Mouse (Mus musculus): ENCODE results near the gene Atmin.

Gene Atmin

GRCm38 (mm10) chr8:116943161-116943554 is at the start of gene Atmin:
Gene Atmin (plus strand): TSS chr8:116943393.
- DNase-seq (ENCODE audit: low spot score) = peak; percentile 95

- DNase-seq (ENCODE audit: low spot score) = no peak
Observed at GRCm38 (mm10) chr8:116893938-116894337, 49.3 kb upstream of the Atmin start.

DNA sequence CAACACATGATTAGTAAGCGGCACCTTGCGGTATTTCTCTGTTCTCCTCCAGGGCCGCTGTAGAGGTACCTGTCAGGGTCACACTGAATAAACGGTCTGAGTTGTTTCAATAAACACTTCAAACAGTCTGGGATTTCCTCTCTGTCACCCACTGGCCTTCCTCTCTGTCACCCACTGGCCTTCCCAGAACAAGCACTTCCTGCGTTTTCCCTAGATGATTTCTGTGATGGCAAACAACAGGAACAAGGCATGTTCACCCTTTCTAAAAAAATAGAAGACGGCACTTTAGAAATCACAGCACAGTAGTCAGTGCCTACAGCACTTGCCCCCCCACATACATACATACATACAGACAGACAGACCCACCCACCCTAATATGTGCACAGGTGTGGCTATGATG is 47.7 kb upstream of the Atmin start:
- no peak for DNase-seq (ENCODE audit: low spot score)

DNA sequence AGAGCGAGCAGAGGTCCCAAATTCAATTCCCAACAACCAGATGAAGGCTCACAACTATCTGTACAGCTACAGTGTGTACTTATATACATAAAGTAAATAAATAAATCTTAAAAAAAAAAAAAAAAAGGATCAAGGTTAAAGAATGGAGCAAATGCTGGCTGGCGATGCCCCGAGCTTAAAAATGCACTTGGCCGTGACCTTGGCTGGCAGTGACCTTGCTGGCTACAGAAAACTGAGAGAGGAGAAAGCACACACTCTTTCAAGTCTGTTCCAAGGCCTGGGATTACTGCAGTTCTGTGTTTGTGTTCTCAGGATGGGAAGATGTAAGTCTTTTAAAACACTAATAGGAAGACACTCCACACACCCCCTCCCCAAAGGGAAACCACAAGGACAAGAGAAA is 38.5 kb upstream of the Atmin start:
- no peak for DNase-seq (ENCODE audit: low spot score)

DNA sequence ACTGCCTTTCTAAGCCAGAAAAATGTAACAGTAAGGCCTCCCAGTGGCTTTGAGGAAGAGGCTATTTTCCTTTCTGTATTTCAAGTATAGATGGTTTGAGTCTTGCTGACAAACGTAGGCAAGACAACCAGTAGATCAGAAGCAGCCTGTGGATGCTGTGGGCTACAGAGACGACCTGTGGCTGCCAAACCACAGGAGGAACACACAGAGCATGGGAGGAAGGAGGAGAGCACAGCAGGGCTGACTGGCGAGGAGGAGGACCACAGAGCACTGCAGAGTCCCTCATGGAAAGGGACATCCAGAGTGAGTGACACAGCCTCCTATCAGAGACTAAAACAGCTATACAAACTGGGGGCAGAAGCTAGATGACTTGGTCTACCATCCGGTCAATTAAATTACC is 37.9 kb upstream of the Atmin start:
- no peak for DNase-seq (ENCODE audit: low spot score)

- no peak for DNase-seq (ENCODE audit: low spot score)
Observed at GRCm38 (mm10) chr8:116905836-116906235, 37.4 kb upstream of the Atmin start.

GRCm38 (mm10) chr8:116921005-116921336 is 22.2 kb upstream of the Atmin start:
- peak; percentile 71 for DNase-seq (ENCODE audit: low spot score)

DNA sequence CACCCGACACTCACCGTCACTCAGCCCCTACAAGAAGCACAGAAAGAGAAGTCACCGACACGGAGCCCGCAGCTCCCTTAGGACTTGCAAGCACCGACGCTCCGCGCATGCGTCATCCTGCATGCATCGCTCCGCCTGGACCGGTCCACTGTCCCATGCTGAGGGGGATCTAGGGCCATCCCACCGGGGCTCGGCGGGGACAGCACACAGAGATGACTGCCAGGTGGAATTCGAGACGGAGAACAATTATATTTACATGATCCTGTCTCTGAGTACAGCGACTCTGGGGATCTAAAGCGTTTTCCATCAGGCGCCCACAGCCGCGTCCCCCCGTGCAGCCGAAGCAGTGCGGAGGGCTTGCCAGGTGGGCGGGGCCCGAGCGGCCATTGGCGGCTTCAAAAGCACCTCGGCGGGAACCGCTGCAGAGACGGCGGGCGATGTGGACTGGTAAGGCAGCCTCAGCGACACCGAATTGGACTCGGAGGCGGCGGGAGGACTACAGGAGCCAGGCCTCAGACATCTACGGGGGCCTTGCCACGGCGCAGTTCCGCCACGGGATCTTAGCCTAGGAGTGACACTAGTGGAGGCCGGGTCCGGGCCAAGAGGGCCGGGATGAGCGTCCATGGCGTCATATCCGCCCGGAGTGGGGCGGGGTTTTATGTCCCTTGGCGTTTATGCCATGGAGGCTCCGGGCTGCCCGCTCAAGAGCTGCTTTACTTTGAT is 21.7 kb upstream of the Atmin start, which contains the start of the genes Cmc2 and Cenpn:
Gene Cmc2, minus strand, starts transcription at position 119 of the 723 bp plus-strand sequence.
Gene Cenpn, plus strand, starts transcription at position 394 of the 723 bp plus-strand sequence.
- peak; percentile 97 for DNase-seq (ENCODE audit: low spot score)

DNA sequence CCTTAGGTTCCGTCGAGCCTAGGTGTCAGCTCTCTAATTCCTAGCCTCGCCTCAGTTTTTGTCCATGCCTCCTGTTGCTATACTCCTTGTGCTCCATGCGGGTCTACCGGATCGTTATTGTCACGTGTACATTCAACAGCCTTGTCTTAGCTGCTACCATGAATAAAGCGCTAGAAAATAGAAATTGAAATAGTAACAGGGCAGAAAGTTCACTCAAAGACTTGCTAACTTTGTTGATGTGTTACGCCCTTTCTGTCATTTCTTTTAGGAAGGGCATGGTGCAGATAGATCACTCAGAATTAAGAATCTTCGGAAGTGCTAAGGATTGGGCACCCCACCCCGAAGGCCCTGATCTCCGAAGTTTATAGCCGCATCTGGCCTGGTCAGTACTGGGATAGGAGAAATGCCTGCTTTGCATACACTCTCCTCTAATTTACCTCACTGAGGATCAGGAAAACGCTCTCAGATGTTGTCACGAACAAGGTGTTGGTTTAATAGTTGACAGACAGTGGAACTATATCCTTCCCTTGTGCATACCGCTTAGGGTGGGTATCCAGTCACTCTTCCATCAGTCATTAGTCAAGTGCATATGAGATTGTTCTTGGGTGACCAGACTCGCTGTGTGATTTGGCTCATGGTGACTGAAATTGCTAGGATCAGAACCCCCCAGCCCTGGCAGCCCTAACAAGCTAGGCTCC is 21.0 kb upstream of the Atmin start:
- DNase-seq (ENCODE audit: low spot score) = no peak

GRCm38 (mm10) chr8:116923526-116923925 is 19.7 kb upstream of the Atmin start:
- no peak for DNase-seq (ENCODE audit: low spot score)

DNA sequence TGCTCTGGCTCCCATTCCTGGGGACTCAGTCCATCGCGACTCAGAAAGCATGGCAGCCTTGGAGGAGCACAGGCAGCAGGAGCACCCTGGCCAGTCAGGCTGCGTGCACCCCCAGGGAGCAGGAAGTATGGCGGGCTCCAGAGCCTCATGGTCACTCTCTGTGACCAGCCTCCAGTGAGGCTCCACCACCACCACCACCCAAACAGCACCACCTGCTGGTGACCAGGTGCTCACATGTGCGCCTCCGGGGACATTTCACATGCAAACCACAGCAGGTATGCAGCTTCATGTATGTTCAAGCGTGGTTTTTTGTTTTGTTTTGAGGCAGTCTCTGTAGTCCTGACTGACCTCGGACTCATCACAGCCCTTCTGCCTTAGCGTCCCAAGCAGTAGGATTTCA is 15.3 kb upstream of the Atmin start:
- peak; percentile 79 for DNase-seq (ENCODE audit: low spot score)

GRCm38 (mm10) chr8:116928588-116928987 is 14.6 kb upstream of the Atmin start:
- no peak for DNase-seq (ENCODE audit: low spot score)

GRCm38 (mm10) chr8:116934976-116935375 is 8.2 kb upstream of the Atmin start:
- no peak for DNase-seq (ENCODE audit: low spot score)

GRCm38 (mm10) chr8:116935506-116935905 is 7.7 kb upstream of the Atmin start:
- DNase-seq (ENCODE audit: low spot score) = no peak

- no peak for DNase-seq (ENCODE audit: low spot score)
Observed at GRCm38 (mm10) chr8:116942284-116943058, 722 bp upstream of the Atmin start.

DNA sequence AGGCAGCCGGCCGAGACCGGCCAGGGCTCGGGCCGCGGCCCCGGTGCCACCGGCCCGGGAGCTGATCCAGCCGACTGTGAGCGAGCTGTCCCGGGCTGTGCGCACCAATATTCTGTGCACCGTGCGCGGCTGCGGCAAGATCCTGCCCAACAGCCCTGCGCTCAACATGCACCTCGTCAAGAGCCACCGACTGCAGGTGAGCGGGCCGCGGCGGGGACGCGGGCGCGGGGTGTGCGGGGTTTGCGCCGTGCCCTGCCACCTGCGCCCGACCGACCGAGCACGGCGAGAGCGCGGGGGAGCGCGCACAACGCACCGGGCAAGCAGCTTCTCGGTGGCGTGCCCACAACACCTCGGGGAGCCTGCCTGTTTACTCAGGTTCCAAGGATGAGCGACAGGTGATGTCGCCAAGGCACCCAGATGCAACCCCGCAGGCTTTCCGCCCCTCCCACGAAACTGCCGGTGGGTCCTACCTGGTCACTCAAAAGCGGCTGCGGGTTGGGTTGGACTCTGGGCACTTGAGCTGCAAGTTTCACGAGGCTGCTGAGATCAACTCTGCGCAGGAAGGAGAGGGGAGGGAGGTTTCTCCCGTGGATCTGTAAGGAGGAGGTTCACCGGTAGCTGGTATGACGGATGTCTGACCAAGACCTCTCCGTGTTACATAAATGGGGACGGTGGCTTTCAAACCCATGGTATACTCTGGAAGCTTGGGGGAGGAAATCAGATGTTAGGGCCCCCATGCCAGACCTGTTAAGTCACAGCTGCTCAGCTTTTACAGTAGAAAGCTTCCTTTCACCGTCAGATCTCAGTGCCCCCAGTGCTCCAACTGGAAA is 577 bp downstream of the Atmin start:
- peak; percentile 53 for DNase-seq (ENCODE audit: low spot score)

- no peak for DNase-seq (ENCODE audit: low spot score)
Observed at GRCm38 (mm10) chr8:116944385-116944696, 1.1 kb downstream of the Atmin start.

GRCm38 (mm10) chr8:116945169-116945910 is 2.1 kb downstream of the Atmin start:
- no peak for DNase-seq (ENCODE audit: low spot score)

DNA sequence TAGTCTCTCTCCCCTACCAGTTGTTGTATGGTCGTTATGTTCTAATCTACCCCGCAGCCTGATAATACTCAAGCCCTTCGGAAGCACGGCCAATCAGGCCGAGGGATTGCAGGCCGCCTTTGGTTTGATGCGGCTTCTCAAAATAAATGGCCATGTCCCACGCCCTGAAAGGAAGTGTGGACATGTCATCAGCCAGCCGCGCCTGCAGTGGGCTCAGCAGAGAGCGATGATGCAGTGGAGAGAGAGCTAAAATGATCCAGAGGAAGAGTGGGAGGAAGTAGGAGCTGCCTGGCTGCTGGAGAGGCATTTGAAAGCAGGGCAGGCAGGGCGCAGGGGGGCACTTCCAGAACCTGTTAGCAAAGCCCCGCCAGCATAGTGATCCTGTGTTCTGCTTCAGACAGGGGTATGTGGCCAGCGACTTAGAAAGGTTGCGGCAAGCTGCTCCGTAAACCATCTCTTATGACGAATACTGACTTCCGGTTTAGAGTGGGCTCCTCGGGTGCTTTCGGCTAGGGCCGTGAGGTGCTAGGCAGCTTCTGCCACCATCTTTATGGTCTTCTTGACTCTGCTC is 3.2 kb downstream of the Atmin start:
- no peak for DNase-seq (ENCODE audit: low spot score)

- no peak for DNase-seq (ENCODE audit: low spot score)
Observed at GRCm38 (mm10) chr8:116946851-116947250, 3.7 kb downstream of the Atmin start.

GRCm38 (mm10) chr8:116947589-116947988 is 4.4 kb downstream of the Atmin start:
- no peak for DNase-seq (ENCODE audit: low spot score)
